Mouse (Mus musculus) CH12.LX (cell line): ENCODE measurements at regions not wholly inside any gene's neighbourhood (a gene's known extent, or its start where the extent isn't known, plus 50 kb on each side); places are given as distances from the start of the nearest gene placed in this dataset.
A peak's percentile ranks its signal among the peaks of the same experiment; 100 is the strongest.

Experiments used
- DNase-seq: peaks from one replicate; pipeline ENCODE4 v3.0.0-alpha.2; 2013; ENCODE audit errors: extremely low read depth
- H3K27ac ChIP-seq: 2 replicates; pipeline ENCODE4 v1.5.1; 2012; ENCODE audit warnings: low read depth, mild to moderate bottlenecking, control low read depth, moderate library complexity; ENCODE audit not compliant: insufficient read depth
- H3K27me3 ChIP-seq: replicated peaks from 2 replicates; pipeline ENCODE3; 2012; ENCODE audit warnings: inconsistent platforms
- H3K36me3 ChIP-seq, 2 experiments: replicated peaks in 1 of 2; 2 replicates each; pipeline versions ENCODE3 to v1.6.1; 2012; ENCODE audit warnings: inconsistent platforms in 1 of 2, low read length in 1 of 2, mild to moderate bottlenecking in 1 of 2, mixed read lengths in 1 of 2, moderate library complexity in 1 of 2; ENCODE audit not compliant: control insufficient read depth in 1 of 2, insufficient read depth in 1 of 2
- H3K4me1 ChIP-seq, 2 experiments: 2 replicates each; pipeline ENCODE4 v1.6.1; 2012; ENCODE audit warnings: inconsistent platforms in 1 of 2, moderate library complexity in 1 of 2; ENCODE audit not compliant: insufficient read depth in 2 of 2, control insufficient read depth in 1 of 2
- H3K4me2 ChIP-seq: 2 replicates; pipeline ENCODE4 v1.6.1; 2012; ENCODE audit warnings: low read depth, mild to moderate bottlenecking, control low read depth; ENCODE audit not compliant: poor library complexity, insufficient read depth, severe bottlenecking
- H3K4me3 ChIP-seq, 3 experiments: fragments of 150-350 bp in 1 of 3; sonication (generic) in 1 of 3; replicated peaks in 1 of 3; 2 replicates each; pipeline versions ENCODE3 to v1.5.1; 2011 to 2012; ENCODE audit warnings: low read depth in 2 of 3, low read length in 2 of 3, mild to moderate bottlenecking in 2 of 3, moderate library complexity in 2 of 3, control low read depth in 1 of 3, improper control_type of control experiment in 1 of 3, inconsistent platforms in 1 of 3, mixed read lengths in 1 of 3; ENCODE audit not compliant: poor library complexity in 1 of 3
- H3K79me2 ChIP-seq: replicated peaks from 2 replicates; pipeline ENCODE4 v1.6.1; 2012; ENCODE audit warnings: mild to moderate bottlenecking, moderate library complexity; ENCODE audit not compliant: control insufficient read depth, poor library complexity, insufficient read depth, severe bottlenecking; ENCODE audit errors: extremely low read depth
- H3K9ac ChIP-seq: 2 replicates; pipeline ENCODE4 v1.6.1; 2012; ENCODE audit warnings: low read depth, mild to moderate bottlenecking, control low read depth, moderate library complexity; ENCODE audit not compliant: insufficient read depth
- H3K9me3 ChIP-seq: replicated peaks from 2 replicates; pipeline ENCODE3; 2012; ENCODE audit warnings: low read length, inconsistent platforms, mixed read lengths
- BHLHE40 ChIP-seq: IDR thresholded peaks from 2 replicates; pipeline ENCODE4 v1.6.1; 2011; ENCODE audit warnings: mild to moderate bottlenecking, low read depth, low read length, improper control_type of control experiment
- CHD1 ChIP-seq: IDR thresholded peaks from 2 replicates; pipeline ENCODE4 v1.6.1; 2012; ENCODE audit warnings: low read depth, low read length, improper control_type of control experiment, inconsistent platforms
- CTCF ChIP-seq, 2 experiments: IDR thresholded peaks in 1 of 2; conservative IDR thresholded peaks in 1 of 2; 2 replicates each; pipeline ENCODE4 v1.5.1; 2011 to 2012; ENCODE audit warnings: low read depth in 2 of 2, low read length in 2 of 2, improper control_type of control experiment in 1 of 2, inconsistent platforms in 1 of 2, mild to moderate bottlenecking in 1 of 2, moderate library complexity in 1 of 2
- E2F4 ChIP-seq: IDR thresholded peaks from 2 replicates; pipeline ENCODE4 v1.6.1; 2011; ENCODE audit warnings: low read depth, low read length, improper control_type of control experiment; ENCODE audit not compliant: insufficient replicate concordance
- ELF1 ChIP-seq: IDR thresholded peaks from 2 replicates; pipeline ENCODE4 v1.6.1; 2014; ENCODE audit warnings: low read depth, mild to moderate bottlenecking, inconsistent platforms, low read length, improper control_type of control experiment
- EP300 ChIP-seq: IDR thresholded peaks from 2 replicates; pipeline ENCODE4 v1.6.1; 2011; ENCODE audit warnings: low read length, improper control_type of control experiment
- ETS1 ChIP-seq: conservative IDR thresholded peaks from 2 replicates; pipeline ENCODE4 v1.6.1; 2012; ENCODE audit warnings: low read depth, mild to moderate bottlenecking, inconsistent platforms, low read length, improper control_type of control experiment, moderate library complexity
- HCFC1 ChIP-seq: IDR thresholded peaks from 2 replicates; pipeline ENCODE4 v1.6.1; 2012; ENCODE audit warnings: low read depth, mild to moderate bottlenecking, inconsistent platforms, low read length, improper control_type of control experiment
- JUN ChIP-seq: IDR thresholded peaks from 2 replicates; pipeline ENCODE4 v1.6.1; 2011; ENCODE audit warnings: low read depth, mild to moderate bottlenecking, low read length, improper control_type of control experiment, moderate library complexity; ENCODE audit not compliant: insufficient read depth
- JUND ChIP-seq: conservative IDR thresholded peaks from 2 replicates; pipeline ENCODE4 v1.6.1; 2011; ENCODE audit warnings: low read depth, low read length, improper control_type of control experiment
- MAFK ChIP-seq: IDR thresholded peaks from 2 replicates; pipeline ENCODE4 v1.6.1; 2011; ENCODE audit warnings: low read length, improper control_type of control experiment; ENCODE audit not compliant: insufficient replicate concordance
- MAX ChIP-seq: IDR thresholded peaks from 2 replicates; pipeline ENCODE4 v1.6.1; 2011; ENCODE audit warnings: low read length, improper control_type of control experiment
- MXI1 ChIP-seq: IDR thresholded peaks from 2 replicates; pipeline ENCODE4 v1.6.1; 2011; ENCODE audit warnings: mild to moderate bottlenecking, low read depth, low read length, improper control_type of control experiment
- MYC ChIP-seq: IDR thresholded peaks from 2 replicates; pipeline ENCODE4 v1.6.1; 2011; ENCODE audit warnings: low read depth, mild to moderate bottlenecking, improper control_type of control experiment, low read length
- NRF1 ChIP-seq: IDR thresholded peaks from 2 replicates; pipeline ENCODE4 v1.6.1; 2014; ENCODE audit warnings: low read depth, mild to moderate bottlenecking, inconsistent platforms, low read length, improper control_type of control experiment, moderate library complexity
- PAX5 ChIP-seq: IDR thresholded peaks from 2 replicates; pipeline ENCODE4 v1.6.1; 2012; ENCODE audit warnings: low read length, inconsistent platforms, mixed read lengths
- POLR2A ChIP-seq: IDR thresholded peaks from 2 replicates; pipeline ENCODE4 v1.6.1; 2011; ENCODE audit warnings: low read depth, mild to moderate bottlenecking, improper control_type of control experiment, low read length
- POLR2AphosphoS2 ChIP-seq: IDR thresholded peaks from 2 replicates; pipeline ENCODE4 v1.6.1; 2011; ENCODE audit warnings: low read depth, low read length, improper control_type of control experiment
- RAD21 ChIP-seq: IDR thresholded peaks from 2 replicates; pipeline ENCODE4 v1.6.1; 2011; ENCODE audit warnings: low read depth, mild to moderate bottlenecking, low read length, improper control_type of control experiment, moderate library complexity
- RCOR1 ChIP-seq: conservative IDR thresholded peaks from 2 replicates; pipeline ENCODE4 v1.6.1; 2012; ENCODE audit warnings: low read depth, mild to moderate bottlenecking, inconsistent platforms, low read length, improper control_type of control experiment
- SIN3A ChIP-seq: IDR thresholded peaks from 2 replicates; pipeline ENCODE4 v1.6.1; 2012; ENCODE audit warnings: low read length, improper control_type of control experiment, inconsistent platforms
- TCF12 ChIP-seq: IDR thresholded peaks from 2 replicates; pipeline ENCODE4 v1.6.1; 2014; ENCODE audit warnings: low read depth, mild to moderate bottlenecking, inconsistent platforms, low read length, improper control_type of control experiment
- UBTF ChIP-seq: IDR thresholded peaks from 2 replicates; pipeline ENCODE4 v1.6.1; 2012; ENCODE audit warnings: low read depth, mild to moderate bottlenecking, inconsistent platforms, low read length, improper control_type of control experiment, moderate library complexity
- USF1 ChIP-seq: IDR thresholded peaks from 2 replicates; pipeline ENCODE4 v1.6.1; 2014; ENCODE audit warnings: low read depth, mild to moderate bottlenecking, inconsistent platforms, low read length, improper control_type of control experiment
- USF2 ChIP-seq: conservative IDR thresholded peaks from 2 replicates; pipeline ENCODE4 v1.6.1; 2011; ENCODE audit warnings: low read depth, low read length, improper control_type of control experiment
- ZC3H11A ChIP-seq: IDR thresholded peaks from 2 replicates; pipeline ENCODE4 v1.6.1; 2012; ENCODE audit warnings: low read depth, mild to moderate bottlenecking, inconsistent platforms, low read length, improper control_type of control experiment
- ZKSCAN1 ChIP-seq: IDR thresholded peaks from 2 replicates; pipeline ENCODE4 v1.6.1; 2012; ENCODE audit warnings: low read depth, inconsistent platforms, low read length, improper control_type of control experiment, borderline replicate concordance
- ZMIZ1 ChIP-seq: IDR thresholded peaks from 2 replicates; pipeline ENCODE4 v1.6.1; 2012; ENCODE audit warnings: low read depth, mild to moderate bottlenecking, inconsistent platforms, low read length, improper control_type of control experiment
- dilution Hi-C: fragments of 300-500 bp; cut with MboI; formaldehyde crosslinking; loops from 2 replicates; pipeline ENCODE4 v1.14.3; 2020; ENCODE audit warnings: low sequenced_read_pairs; ENCODE audit not compliant: extremely low pct_unique_long_range_greater_than_20kb, extremely low pct_ligation_motif_present
- in situ Hi-C: fragments of 300-500 bp; cut with MboI; formaldehyde crosslinking; loops from 3 replicates; pipeline ENCODE4 v1.14.3; 2019; ENCODE audit warnings: low sequenced_read_pairs, low pct_ligation_motif_present, low pct_unique_long_range_greater_than_20kb, mixed read lengths

DNA sequence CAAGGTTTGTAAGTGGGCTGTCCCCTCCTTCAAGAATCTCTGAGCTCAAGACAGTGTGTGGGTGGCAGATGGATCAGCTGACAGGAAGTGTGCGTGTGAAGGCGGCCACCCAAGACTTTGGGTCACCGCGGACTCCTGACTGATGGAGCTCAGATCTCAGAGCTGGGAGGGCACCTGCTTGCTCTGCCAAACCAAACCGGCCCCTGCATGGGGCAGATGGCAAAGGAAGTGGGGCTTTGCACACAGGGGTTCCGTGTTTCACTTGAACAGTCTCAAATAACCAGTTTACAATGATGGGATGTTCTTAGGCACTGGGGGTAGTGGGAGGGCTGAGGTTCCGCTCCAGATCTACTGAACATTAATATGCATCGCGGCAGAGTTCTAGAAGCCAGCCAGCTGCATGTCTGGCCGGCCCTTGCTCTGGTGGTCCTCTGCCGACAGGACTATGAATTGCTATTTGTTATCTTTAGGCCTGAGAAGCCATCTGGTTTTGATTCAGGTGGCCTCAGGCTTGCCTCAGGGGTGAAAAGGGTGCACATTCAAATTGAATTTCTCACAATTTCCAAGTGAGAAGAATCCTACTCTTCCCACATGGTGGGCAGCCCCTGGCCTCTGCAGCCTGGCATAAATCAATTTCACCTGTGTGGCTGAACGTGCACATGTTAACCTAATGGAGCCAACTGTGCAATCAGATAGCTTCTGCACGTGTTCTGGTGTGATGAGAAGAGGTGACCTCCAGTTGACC is 172.0 kb downstream of the Mylk4 start:
- DNase-seq, result peak; percentile 71
- peaks cover 5 to 31% of the 10 kb centered on the region in 2 experiments; a peak in 3 of 4 replicates for H3K4me1 ChIP-seq
- peaks cover 3% of the 10 kb centered on the region for H3K9me3 ChIP-seq
- in situ Hi-C loops (no loop called here), dilution Hi-C loops (no loop called here)
- no peaks in the 10 kb centered on the region for H3K27me3 ChIP-seq
- H3K9ac ChIP-seq, result no peak overlapping the region
- no peak overlapping the region for H3K4me3 ChIP-seq
- H3K79me2 ChIP-seq, result no peaks in the 10 kb centered on the region
- H3K27ac ChIP-seq, result no peak overlapping the region
- H3K36me3 ChIP-seq, result no peaks in the 10 kb centered on the region
- peak; percentile 16; the same call in 1 of the 2 replicates for TF ChIP-seq USF2
- no peak for TF ChIP-seq CTCF (conservative IDR thresholded peaks at IDR 0.05 in 1 of 2, IDR thresholded peaks at IDR 0.05 in 1 of 2; ENCODE audit: low read depth in 2 of 2, low read length in 2 of 2)
- no peak for TF ChIP-seq E2F4
- no peak for TF ChIP-seq SIN3A
- peak; percentile 54 for TF ChIP-seq USF1
- TF ChIP-seq ELF1, result peak; percentile 61
- TF ChIP-seq NRF1, result no peak
- TF ChIP-seq ETS1, result 0 out of 2 replicates have a peak, but pooled peaks have one; percentile 29
- TF ChIP-seq MAFK, result no peak
- no peak for TF ChIP-seq EP300
- TF ChIP-seq PAX5, result no peak
- TF ChIP-seq TCF12, result peak; percentile 40; the same call in 1 of the 2 replicates
- TF ChIP-seq BHLHE40, result peak; percentile 32; the same call in 1 of the 2 replicates
- no peak for TF ChIP-seq UBTF
- H3K4me2 ChIP-seq, result peak overlapping the region; percentile 47; the same call in 1 of the 2 replicates

GRCm38 (mm10) chr13:32610970-32611369 is 172.8 kb downstream of the Mylk4 start:
- Histone ChIP-seq H3K27me3 (no peaks in the 10 kb centered on the region), H3K4me3 (no peak overlapping the region), H3K9ac (no peak overlapping the region), H3K79me2 (no peaks in the 10 kb centered on the region), H3K27ac (no peak overlapping the region), H3K4me2 (no peak overlapping the region), H3K9me3 (no peaks in the 10 kb centered on the region), H3K4me1 (peaks cover 5 to 31% of the 10 kb centered on the region in 2 experiments; a peak in 3 of 4 replicates), H3K36me3 (no peaks in the 10 kb centered on the region)
- dilution Hi-C loops, result no loop called here
- DNase-seq, result no peak
- in situ Hi-C loops, result no loop called here
- no peak for TF ChIP-seq RAD21
- TF ChIP-seq CHD1, result no peak
- TF ChIP-seq ZKSCAN1, result no peak
- no peak for TF ChIP-seq PAX5
- TF ChIP-seq UBTF, result no peak
- no peak for TF ChIP-seq POLR2A
- no peak for TF ChIP-seq MXI1
- TF ChIP-seq JUND, result no peak
- TF ChIP-seq ETS1, result no peak
- no peak for TF ChIP-seq JUN
- no peak for TF ChIP-seq TCF12
- TF ChIP-seq ZC3H11A, result no peak
- TF ChIP-seq ZMIZ1, result no peak
- TF ChIP-seq MAX, result no peak
- no peak for TF ChIP-seq RCOR1
- no peak for TF ChIP-seq POLR2AphosphoS2
- TF ChIP-seq HCFC1, result no peak
- no peak for TF ChIP-seq ELF1
- no peak for TF ChIP-seq MYC
